Mouse (Mus musculus) adrenal gland, postnatal 25 days (tissue): ENCODE measurements around the gene Fgfr2. TPM values are rescaled to one million over a fixed set of nuclear protein-coding genes. Genes with fewer than 3 reads are reported as not detected.
A peak's percentile ranks its signal among the peaks of the same experiment; 100 is the strongest.

ENCODE experiments used
- DNase-seq: peaks from one replicate; pipeline ENCODE4 v3.0.0; 2021; ENCODE audit warnings: mixed read lengths
- total RNA-seq: library from RNA; stranded (reverse); gene quantifications from 2 replicates; pipeline ENCODE4 v1.2.3, GENCODE M21; 2021

Fgfr2 gene
- total RNA-seq, 1 experiment from 2014 or later = 186 TPM

- no peak for DNase-seq
Observed at GRCm38 (mm10) chr7:132208946-132209651, 914.1 kb downstream of the Fgfr2 start.

GRCm38 (mm10) chr7:132204073-132204612 is 919.0 kb downstream of the Fgfr2 start:
- no peak for DNase-seq

- DNase-seq = no peak
Observed at GRCm38 (mm10) chr7:132199686-132200085, 923.5 kb downstream of the Fgfr2 start.

GRCm38 (mm10) chr7:132198806-132199205 is 924.3 kb downstream of the Fgfr2 start:
- no peak for DNase-seq

GRCm38 (mm10) chr7:132197817-132198475 is 925.2 kb downstream of the Fgfr2 start:
- no peak for DNase-seq

GRCm38 (mm10) chr7:132196581-132196980 is 926.6 kb downstream of the Fgfr2 start:
- DNase-seq = no peak

- DNase-seq = no peak
Observed at GRCm38 (mm10) chr7:132193606-132194005, 929.5 kb downstream of the Fgfr2 start.

- DNase-seq = no peak
Observed at GRCm38 (mm10) chr7:132187456-132187855, 935.7 kb downstream of the Fgfr2 start.

GRCm38 (mm10) chr7:132183892-132184404 is 939.2 kb downstream of the Fgfr2 start:
- no peak for DNase-seq

- DNase-seq = no peak
Observed at GRCm38 (mm10) chr7:132181586-132182198, 941.5 kb downstream of the Fgfr2 start.

GRCm38 (mm10) chr7:132181042-132181441 is 942.1 kb downstream of the Fgfr2 start:
- no peak for DNase-seq

GRCm38 (mm10) chr7:132179049-132179448 is 944.1 kb downstream of the Fgfr2 start:
- DNase-seq = no peak

GRCm38 (mm10) chr7:132174787-132175186 is 948.4 kb downstream of the Fgfr2 start:
- no peak for DNase-seq

- no peak for DNase-seq
Observed at GRCm38 (mm10) chr7:132174296-132174695, 948.9 kb downstream of the Fgfr2 start.

- DNase-seq = no peak
Observed at GRCm38 (mm10) chr7:132172220-132172619, 950.9 kb downstream of the Fgfr2 start.

GRCm38 (mm10) chr7:132171716-132172115 is 951.4 kb downstream of the Fgfr2 start:
- DNase-seq = no peak

GRCm38 (mm10) chr7:132169419-132170169 is 953.6 kb downstream of the Fgfr2 start:
- no peak for DNase-seq

- DNase-seq = no peak
Observed at GRCm38 (mm10) chr7:132167239-132167638, 955.9 kb downstream of the Fgfr2 start.

- DNase-seq = no peak
Observed at GRCm38 (mm10) chr7:132162254-132162653, 960.9 kb downstream of the Fgfr2 start.

- no peak for DNase-seq
Observed at GRCm38 (mm10) chr7:132158321-132159025, 964.7 kb downstream of the Fgfr2 start.

- DNase-seq = peak; percentile 24
Observed at GRCm38 (mm10) chr7:132154368-132154961, 968.7 kb downstream of the Fgfr2 start, which contains the start of gene Cpxm2. Cpxm2 (minus strand) TSS chr7:132154739.
